Mouse (Mus musculus): ENCODE data around the gene Gdpd2.

Gene Gdpd2

DNA sequence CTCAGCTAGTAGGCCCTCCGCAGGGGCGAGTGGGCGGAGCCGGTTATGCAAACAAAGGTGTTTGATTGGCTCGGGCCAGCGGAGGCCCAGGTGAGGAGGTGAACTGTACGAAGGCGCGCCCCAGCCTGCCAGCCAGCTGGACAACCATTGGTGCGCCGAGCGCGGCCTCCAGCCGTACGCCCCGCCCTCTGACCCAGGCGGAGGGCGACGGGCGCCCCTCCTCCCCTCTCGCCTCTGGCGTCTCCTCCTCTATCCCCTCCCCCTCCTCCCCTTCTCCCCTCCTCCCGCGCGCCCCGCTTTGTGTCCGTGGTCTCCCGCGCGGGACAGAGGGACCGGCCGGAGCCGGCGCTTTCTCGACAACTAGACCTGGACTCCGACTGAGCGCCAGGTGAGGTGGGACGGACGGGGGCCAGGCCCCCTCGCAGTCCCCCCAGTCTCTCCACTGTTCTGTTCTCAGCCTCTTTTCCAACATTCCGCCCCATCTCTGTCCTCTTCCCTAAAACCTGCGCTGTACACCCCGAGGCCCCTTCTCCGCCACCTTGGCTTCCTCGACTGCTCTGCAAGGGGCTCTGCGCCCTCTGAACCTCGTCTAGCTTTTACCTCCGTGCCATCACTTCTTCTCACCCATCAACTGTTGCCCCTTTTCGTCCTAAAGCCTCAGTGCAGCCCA is 47.4 kb downstream of the Gdpd2 start:
- DNase-seq (ENCODE audit: extremely low read depth, low read depth) = no peak

DNA sequence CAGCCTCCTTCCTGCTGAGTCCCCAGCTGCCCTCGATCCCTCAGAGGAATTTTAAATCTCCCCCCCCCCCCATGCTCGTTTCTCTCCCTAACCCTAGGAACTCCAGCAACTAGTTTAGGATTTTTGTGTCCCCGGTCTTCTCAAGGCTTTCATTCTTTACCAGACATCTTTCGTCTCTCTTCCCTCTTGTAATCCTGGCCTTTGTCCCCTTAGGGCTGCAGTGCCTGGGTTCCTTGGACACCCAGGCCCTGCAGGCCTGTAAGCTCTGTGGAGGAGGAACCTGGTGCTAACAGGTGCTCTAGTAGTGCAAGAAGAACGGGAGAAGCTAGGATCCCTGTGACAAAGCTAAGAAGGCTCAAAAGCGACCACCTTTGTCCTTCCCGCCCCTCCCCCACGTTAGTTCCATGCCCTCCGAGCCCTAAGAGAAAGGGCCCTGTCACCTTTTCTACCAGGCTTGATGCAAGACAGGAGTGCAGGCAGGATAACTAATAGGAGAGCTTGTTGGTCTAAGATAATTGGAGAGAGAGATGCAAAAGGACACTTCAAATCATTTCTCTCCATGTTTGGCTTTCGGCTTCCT is 48.1 kb downstream of the Gdpd2 start:
- no peak for DNase-seq (ENCODE audit: extremely low read depth, low read depth)

DNA sequence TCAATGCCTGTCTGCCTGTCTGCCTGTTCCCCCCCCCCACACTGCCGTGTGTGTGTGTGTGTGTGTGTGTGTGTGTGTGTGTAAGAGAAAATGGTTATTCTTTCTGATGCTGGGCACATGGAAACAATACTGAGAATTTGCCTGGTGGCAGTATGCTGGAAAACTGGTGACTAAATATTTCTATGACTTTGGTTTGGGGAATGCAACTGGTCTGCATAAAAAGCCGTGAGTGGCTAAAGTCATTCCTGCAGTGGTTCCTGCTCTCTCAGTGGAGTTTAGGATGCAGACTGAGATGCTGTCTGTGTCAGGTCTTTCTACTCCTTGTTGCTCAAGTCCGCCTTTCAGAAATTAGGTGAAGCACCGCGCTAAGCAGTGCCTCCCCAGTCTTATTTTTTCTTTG is 48.7 kb downstream of the Gdpd2 start:
- DNase-seq (ENCODE audit: extremely low read depth, low read depth) = no peak

Measured in MEL-GATA-1-ER (cell line).